Comparison of ENCODE assay signal across 15 mouse cellular contexts in genomic region chr1:130549160-130549559, GRCm38 (mm10).
DNase-seq lines count a peak whose midpoint lies in the region; ATAC-seq lines count a peak whose summit lies in the region.
"Had no signal": no experiment of that assay in that cellular context is flagged by ENCODE, and none has a peak within 500 bp of the region (broad histone marks: within the 10 kb centered on the region; RNA-seq: fewer than 3 reads in every experiment).

No protein-coding gene starts in this region.

- peak; percentile 58 to 62 for DNase-seq in spleen, adult 18-20 months
- no peak for DNase-seq in spleen, adult 12 weeks (ENCODE audit: low spot score)
- DNase-seq in WW6 (ENCODE audit: low read depth, low spot score): peak; percentile 55
- no peak for DNase-seq in heart, adult 9 months (ENCODE audit: low spot score in 2 of 2)
- DNase-seq in kidney, postnatal 36 days: no peak
- DNase-seq: cerebellum, adult 18-20 months; gastrocnemius, postnatal 36 days; kidney, postnatal 25 days; lung, postnatal 14 days had no signal

- H3K36me3 ChIP-seq in forebrain, embryonic 15.5 days: no peaks in the 10 kb centered on the region
- H3K36me3 ChIP-seq: embryonic facial prominence, embryonic 13.5 days had no signal

- WGBS in forebrain, embryonic 15.5 days: 56% methylated on average over 7 of the region's 7 CpGs

- no peaks in the 10 kb centered on the region for H3K27me3 ChIP-seq in forebrain, embryonic 15.5 days

- H3K4me1 ChIP-seq in forebrain, embryonic 15.5 days: no peaks in the 10 kb centered on the region
- H3K4me1 ChIP-seq: embryonic facial prominence, embryonic 13.5 days had no signal

- H3K4me3 ChIP-seq in forebrain, embryonic 15.5 days: no peak overlapping the region
- H3K4me3 ChIP-seq: embryonic facial prominence, embryonic 13.5 days; left cerebral cortex, adult 2 months had no signal

- ATAC-seq in megakaryocyte progenitor cell, adult 5-6 weeks (replicated peaks; ENCODE audit: poor library complexity): peak; percentile 30
- no peak for ATAC-seq in forebrain, embryonic 15.5 days (replicated peaks)
- ATAC-seq: forebrain, embryonic 14.5 days had no signal

- no peak overlapping the region for H3K4me2 ChIP-seq in forebrain, embryonic 15.5 days (replicated peaks)
- H3K4me2 ChIP-seq: embryonic facial prominence, embryonic 13.5 days; liver, embryonic 11.5 days had no signal

- no peak overlapping the region for H3K27ac ChIP-seq in forebrain, embryonic 15.5 days (replicated peaks)
- H3K27ac ChIP-seq: embryonic facial prominence, embryonic 13.5 days; left cerebral cortex, adult 2 months had no signal

- H3K9ac ChIP-seq in forebrain, embryonic 15.5 days (replicated peaks): no peak overlapping the region
- H3K9ac ChIP-seq: embryonic facial prominence, embryonic 13.5 days had no signal

- H3K9me3 ChIP-seq in forebrain, embryonic 15.5 days: no peaks in the 10 kb centered on the region
- H3K9me3 ChIP-seq: embryonic facial prominence, embryonic 13.5 days had no signal

Comparison
In these comparisons a context has a peak if more than half of its experiments do, and no peak if none do; other contexts are left out.
1. DNase-seq: peak in spleen, adult 18-20 months (2 of 2) and WW6 (single experiment); none in spleen, adult 12 weeks (single experiment), heart, adult 9 months (0 of 2) and kidney, postnatal 36 days (0 of 2).